Mouse (Mus musculus): ENCODE measurements around the gene Vrk2. TPM values are rescaled to one million over a fixed set of nuclear protein-coding genes. Genes with fewer than 3 reads are reported as not detected.

The Vrk2 gene
- total and polyA plus RNA-seq, 3 experiments, result 17.9 to 58.7 (median 31.1) TPM

- Histone ChIP-seq H3K4me1 (ENCODE audit: control insufficient read depth in 1 of 2, insufficient read depth in 2 of 2) (peaks cover 10 to 50% of the 10 kb centered on the region in 2 experiments), H3K4me3 (replicated peaks in 1 of 3; ENCODE audit: low read depth in 2 of 3, low read length in 2 of 3, poor library complexity in 1 of 3) (no peak overlapping the region), H3K27ac (ENCODE audit: insufficient read depth, low read depth) (no peak overlapping the region), H3K4me2 (ENCODE audit: insufficient read depth, low read depth, poor library complexity, severe bottlenecking) (no peak overlapping the region), H3K9ac (ENCODE audit: insufficient read depth, low read depth) (no peak overlapping the region), H3K36me3 (replicated peaks in 1 of 2; ENCODE audit: control insufficient read depth in 1 of 2, insufficient read depth in 1 of 2, low read length in 1 of 2) (no peaks in the 10 kb centered on the region), H3K9me3 (replicated peaks; ENCODE audit: low read length) (no peaks in the 10 kb centered on the region), H3K79me2 (replicated peaks; ENCODE audit: control insufficient read depth, extremely low read depth, insufficient read depth, poor library complexity, severe bottlenecking) (no peaks in the 10 kb centered on the region), H3K27me3 (replicated peaks) (no peaks in the 10 kb centered on the region)
- dilution Hi-C loops (cut with MboI; ENCODE audit: extremely low pct_ligation_motif_present, extremely low pct_unique_long_range_greater_than_20kb, low sequenced_read_pairs), result no loop called here
- TF ChIP-seq ZC3H11A (IDR thresholded peaks at IDR 0.05; ENCODE audit: low read depth, low read length) (no peak), USF2 (conservative IDR thresholded peaks at IDR 0.05; ENCODE audit: low read depth, low read length) (no peak), ZMIZ1 (IDR thresholded peaks at IDR 0.05; ENCODE audit: low read depth, low read length) (no peak)
- in situ Hi-C loops (cut with MboI; ENCODE audit: low pct_ligation_motif_present, low pct_unique_long_range_greater_than_20kb, low sequenced_read_pairs), result loop anchor here (5.0 kb wide), 1 partner anchor 38 kb away; no protein-coding TSS in a partner anchor
- DNase-seq (ENCODE audit: extremely low read depth), result no peak
Measured at GRCm38 (mm10) chr11:26598876-26599275, 5.1 kb upstream of the Vrk2 start.

- in situ Hi-C loops (cut with MboI; ENCODE audit: low pct_ligation_motif_present, low pct_unique_long_range_greater_than_20kb, low sequenced_read_pairs) (loop anchor here (5.0 kb wide), 1 partner anchor 40 kb away; no protein-coding TSS in a partner anchor), dilution Hi-C loops (cut with MboI; ENCODE audit: extremely low pct_ligation_motif_present, extremely low pct_unique_long_range_greater_than_20kb, low sequenced_read_pairs) (no loop called here)
- no peaks in the 10 kb centered on the region for H3K27me3 ChIP-seq (replicated peaks)
- no peaks in the 10 kb centered on the region; the same call in 1 of the 2 replicates for H3K79me2 ChIP-seq (replicated peaks; ENCODE audit: control insufficient read depth, extremely low read depth, insufficient read depth, poor library complexity, severe bottlenecking)
- no peak for DNase-seq (ENCODE audit: extremely low read depth)
- H3K4me3 ChIP-seq (replicated peaks in 1 of 3; ENCODE audit: low read depth in 2 of 3, low read length in 2 of 3, poor library complexity in 1 of 3), result no peak overlapping the region
- H3K9ac ChIP-seq (ENCODE audit: insufficient read depth, low read depth), result no peak overlapping the region
- H3K4me2 ChIP-seq (ENCODE audit: insufficient read depth, low read depth, poor library complexity, severe bottlenecking), result no peak overlapping the region
- no peaks in the 10 kb centered on the region for H3K36me3 ChIP-seq (replicated peaks in 1 of 2; ENCODE audit: control insufficient read depth in 1 of 2, insufficient read depth in 1 of 2, low read length in 1 of 2)
- H3K9me3 ChIP-seq (replicated peaks; ENCODE audit: low read length), result no peaks in the 10 kb centered on the region
- H3K4me1 ChIP-seq (ENCODE audit: control insufficient read depth in 1 of 2, insufficient read depth in 2 of 2), result peaks cover 7 to 41% of the 10 kb centered on the region in 2 experiments
- no peak overlapping the region for H3K27ac ChIP-seq (ENCODE audit: insufficient read depth, low read depth)
- TF ChIP-seq ETS1 (conservative IDR thresholded peaks at IDR 0.05; ENCODE audit: low read depth, low read length) (no peak), SIN3A (IDR thresholded peaks at IDR 0.05; ENCODE audit: low read length) (no peak), ZKSCAN1 (IDR thresholded peaks at IDR 0.05; ENCODE audit: borderline replicate concordance, low read depth, low read length) (no peak), PAX5 (IDR thresholded peaks at IDR 0.05; ENCODE audit: low read length) (no peak), USF1 (IDR thresholded peaks at IDR 0.05; ENCODE audit: low read depth, low read length) (no peak), ZNF384 (IDR thresholded peaks at IDR 0.05; ENCODE audit: low read depth, low read length) (no peak), ZMIZ1 (IDR thresholded peaks at IDR 0.05; ENCODE audit: low read depth, low read length) (no peak), SMC3 (IDR thresholded peaks at IDR 0.05; ENCODE audit: low read depth, low read length) (no peak), MAFK (IDR thresholded peaks at IDR 0.05; ENCODE audit: insufficient replicate concordance, low read length) (no peak), CTCF (conservative IDR thresholded peaks at IDR 0.05 in 1 of 2, IDR thresholded peaks at IDR 0.05 in 1 of 2; ENCODE audit: low read depth in 2 of 2, low read length in 2 of 2) (no peak), JUND (conservative IDR thresholded peaks at IDR 0.05; ENCODE audit: low read depth, low read length) (no peak), IRF4 (IDR thresholded peaks at IDR 0.05; ENCODE audit: low read depth, low read length) (no peak), MEF2A (IDR thresholded peaks at IDR 0.05; ENCODE audit: borderline replicate concordance, low read depth, low read length) (no peak), MYC (IDR thresholded peaks at IDR 0.05; ENCODE audit: low read depth, low read length) (no peak), TBP (conservative IDR thresholded peaks at IDR 0.05; ENCODE audit: low read depth, low read length) (no peak), RCOR1 (conservative IDR thresholded peaks at IDR 0.05; ENCODE audit: low read depth, low read length) (no peak), HCFC1 (IDR thresholded peaks at IDR 0.05; ENCODE audit: low read depth, low read length) (no peak), BHLHE40 (IDR thresholded peaks at IDR 0.05; ENCODE audit: low read depth, low read length) (no peak), TCF12 (IDR thresholded peaks at IDR 0.05; ENCODE audit: low read depth, low read length) (no peak), MAZ (IDR thresholded peaks at IDR 0.05; ENCODE audit: low read depth, low read length) (no peak)
Measured at GRCm38 (mm10) chr11:26597761-26598160, 4.0 kb upstream of the Vrk2 start.

Data from CH12.LX (cell line).